Mouse (Mus musculus) ES-Bruce4 (cell line): Measurements from ENCODE around the gene Pde4d. TPM values are rescaled to one million over a fixed set of nuclear protein-coding genes. Genes with fewer than 3 reads are reported as not detected.

Experiments
- H3K27ac ChIP-seq: 2 replicates; pipeline ENCODE4 v1.5.1; 2012; ENCODE audit warnings: low read length, inconsistent platforms; ENCODE audit not compliant: insufficient read depth
- H3K27me3 ChIP-seq: 2 replicates; pipeline ENCODE4 v1.6.1; 2012; ENCODE audit warnings: mild to moderate bottlenecking, low read length, inconsistent platforms; ENCODE audit not compliant: control insufficient read depth, poor library complexity, insufficient read depth, severe bottlenecking
- H3K36me3 ChIP-seq: 2 replicates; pipeline ENCODE4 v1.6.1; 2012; ENCODE audit warnings: inconsistent platforms, mild to moderate bottlenecking, low read length, moderate library complexity; ENCODE audit not compliant: control insufficient read depth, poor library complexity, insufficient read depth, severe bottlenecking
- H3K4me1 ChIP-seq: one replicate; pipeline ENCODE4 v1.8.1; 2011; ENCODE audit warnings: low read length; ENCODE audit not compliant: control insufficient read depth, insufficient read depth
- H3K4me3 ChIP-seq: 2 replicates; pipeline ENCODE4 v1.5.1; 2011; ENCODE audit warnings: low read depth, mild to moderate bottlenecking, low read length
- H3K9ac ChIP-seq: 2 replicates; pipeline ENCODE4 v1.6.1; 2012; ENCODE audit warnings: low read depth, mild to moderate bottlenecking, inconsistent platforms; ENCODE audit not compliant: poor library complexity, severe bottlenecking
- H3K9me3 ChIP-seq: replicated peaks from 2 replicates; pipeline ENCODE4 v1.6.1; 2012; ENCODE audit warnings: mild to moderate bottlenecking, low read length, inconsistent platforms; ENCODE audit not compliant: control insufficient read depth, poor library complexity, insufficient read depth, severe bottlenecking
- CTCF ChIP-seq: IDR thresholded peaks from one replicate; pipeline ENCODE4 v1.8.1; 2011; ENCODE audit warnings: low read depth, low read length
- EP300 ChIP-seq: IDR thresholded peaks from 2 replicates; pipeline ENCODE4 v1.6.1; 2011; ENCODE audit warnings: low read depth, low read length; ENCODE audit not compliant: insufficient read depth
- POLR2A ChIP-seq: IDR thresholded peaks from one replicate; pipeline ENCODE4 v1.8.1; 2011; ENCODE audit warnings: low read length; ENCODE audit not compliant: insufficient read depth
- polyA plus RNA-seq: library from polyadenylated mRNA; stranded (reverse); fragments of >200 nt; gene quantifications from 2 replicates; pipeline ENCODE4 v1.2.4, GENCODE M21; 2011; ENCODE audit warnings: low read depth; ENCODE audit not compliant: missing spikeins, insufficient read depth, insufficient read length

Gene Pde4d
- polyA plus RNA-seq, 1 experiment = 5.0 TPM

GRCm38 (mm10) chr13:109534709-109535284 lies 1085.0 kb downstream of the Pde4d start:
- Histone ChIP-seq H3K4me1 (no peaks in the 10 kb centered on the region), H3K27me3 (no peaks in the 10 kb centered on the region), H3K9me3 (0 out of 2 replicates have a peak, but pooled peaks cover 5% of the 10 kb centered on the region), H3K4me3 (no peak overlapping the region), H3K9ac (no peak overlapping the region), H3K27ac (no peak overlapping the region), H3K36me3 (no peaks in the 10 kb centered on the region)
- TF ChIP-seq POLR2A = no peak
- TF ChIP-seq CTCF = no peak

- TF ChIP-seq CTCF (no peak), EP300 (no peak), POLR2A (no peak)
- no peaks in the 10 kb centered on the region for H3K27me3 ChIP-seq
- H3K36me3 ChIP-seq = no peaks in the 10 kb centered on the region
- H3K9me3 ChIP-seq = 0 out of 2 replicates have a peak, but pooled peaks cover 5% of the 10 kb centered on the region
- no peaks in the 10 kb centered on the region for H3K4me1 ChIP-seq
- no peak overlapping the region for H3K9ac ChIP-seq
- H3K4me3 ChIP-seq = no peak overlapping the region
- no peak overlapping the region for H3K27ac ChIP-seq
Observed at GRCm38 (mm10) chr13:109536636-109537035, 1086.9 kb downstream of the Pde4d start.

GRCm38 (mm10) chr13:109539371-109539770 lies 1089.6 kb downstream of the Pde4d start:
- TF ChIP-seq CTCF (no peak), POLR2A (no peak)
- Histone ChIP-seq H3K4me1 (no peaks in the 10 kb centered on the region), H3K36me3 (no peaks in the 10 kb centered on the region), H3K27ac (no peak overlapping the region), H3K9ac (no peak overlapping the region), H3K9me3 (no peaks in the 10 kb centered on the region), H3K4me3 (no peak overlapping the region), H3K27me3 (no peaks in the 10 kb centered on the region)

- no peaks in the 10 kb centered on the region for H3K9me3 ChIP-seq
- no peak for TF ChIP-seq POLR2A
- TF ChIP-seq CTCF = no peak
- TF ChIP-seq EP300 = no peak
- no peaks in the 10 kb centered on the region for H3K27me3 ChIP-seq
- no peaks in the 10 kb centered on the region for H3K4me1 ChIP-seq
- H3K36me3 ChIP-seq = no peaks in the 10 kb centered on the region
- no peak overlapping the region for H3K9ac ChIP-seq
- no peak overlapping the region for H3K4me3 ChIP-seq
- H3K27ac ChIP-seq = no peak overlapping the region
Observed at GRCm38 (mm10) chr13:109544646-109545045, 1094.9 kb downstream of the Pde4d start.

- H3K36me3 ChIP-seq = no peaks in the 10 kb centered on the region
- H3K9me3 ChIP-seq = no peaks in the 10 kb centered on the region
- no peak overlapping the region for H3K27ac ChIP-seq
- H3K4me3 ChIP-seq = no peak overlapping the region
- H3K9ac ChIP-seq = no peak overlapping the region
- no peaks in the 10 kb centered on the region for H3K4me1 ChIP-seq
- TF ChIP-seq POLR2A (no peak), CTCF (no peak), EP300 (no peak)
- no peaks in the 10 kb centered on the region for H3K27me3 ChIP-seq
Observed at GRCm38 (mm10) chr13:109546337-109546736, 1096.6 kb downstream of the Pde4d start.

GRCm38 (mm10) chr13:109547006-109547587 lies 1097.3 kb downstream of the Pde4d start:
- H3K4me1 ChIP-seq = no peaks in the 10 kb centered on the region
- no peak overlapping the region for H3K9ac ChIP-seq
- no peaks in the 10 kb centered on the region for H3K36me3 ChIP-seq
- H3K9me3 ChIP-seq = no peaks in the 10 kb centered on the region
- no peaks in the 10 kb centered on the region for H3K27me3 ChIP-seq
- TF ChIP-seq EP300 = no peak
- TF ChIP-seq CTCF = no peak
- TF ChIP-seq POLR2A = no peak
- H3K27ac ChIP-seq = no peak overlapping the region
- no peak overlapping the region for H3K4me3 ChIP-seq
